Mouse (Mus musculus): Measurements from ENCODE around the gene Slc22a22.

- TF ChIP-seq CTCF (IDR thresholded peaks at IDR 0.05; ENCODE audit: insufficient read depth, low read depth, low read length): no peak
- TF ChIP-seq POLR2A (IDR thresholded peaks at IDR 0.05; ENCODE audit: insufficient read depth, low read depth, low read length): no peak
Observed at GRCm38 (mm10) chr15:57508242-57509184, 31.1 kb upstream of the Slc22a22 start.

Data from olfactory bulb, adult 2 months (tissue).